Mouse (Mus musculus): ENCODE data around the gene Nudt3.

GRCm38 (mm10) chr17:27541984-27542383 lies 81.3 kb downstream of the Nudt3 start:
- TF ChIP-seq CTCF (IDR thresholded peaks at IDR 0.05; ENCODE audit: low read depth, low read length), result no peak
- TF ChIP-seq POLR2A (IDR thresholded peaks at IDR 0.05; ENCODE audit: borderline replicate concordance, low read depth, low read length), result no peak

All from bone marrow macrophage, adult 2 months (primary cell).